Mouse (Mus musculus) heart, postnatal 0 days (tissue): ENCODE measurements around the gene Pnliprp1.

Experiments used
- CTCF ChIP-seq: IDR thresholded peaks from 2 replicates; pipeline ENCODE4 v1.5.1; 2016; ENCODE audit warnings: antibody characterized with exemption, control low read depth, low read depth
- EP300 ChIP-seq: IDR thresholded peaks from 2 replicates; pipeline ENCODE4 v1.6.1; 2016; ENCODE audit warnings: antibody characterized with exemption, low read depth

GRCm38 (mm10) chr19:58738111-58738510, 9.4 kb downstream of the Pnliprp1 start:
- TF ChIP-seq CTCF = no peak
- TF ChIP-seq EP300 = no peak
